Mouse (Mus musculus): ENCODE measurements around the gene Etfrf1.

DNA sequence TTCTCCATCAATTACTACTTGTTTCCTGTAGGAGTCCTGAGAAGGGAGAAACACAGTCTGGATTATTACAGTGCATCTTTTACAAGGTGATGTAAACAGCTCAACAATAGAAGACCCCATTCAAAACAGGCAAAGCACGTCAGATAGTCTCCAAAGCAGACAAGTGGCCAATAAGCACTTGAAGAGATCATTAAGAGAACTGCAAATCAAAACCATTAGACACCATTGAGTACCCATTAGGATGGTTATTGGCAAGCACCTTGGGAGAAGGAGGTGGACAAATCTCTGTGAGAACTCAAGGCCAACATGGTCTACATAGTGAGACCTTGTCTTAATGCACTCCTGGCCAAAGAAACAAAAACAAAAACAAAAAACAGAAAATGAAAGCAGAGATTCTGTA, 23.5 kb downstream of the Etfrf1 start:
- TF ChIP-seq GATA1 (IDR thresholded peaks at IDR 0.05; ENCODE audit: low read length) (no peak), TAL1 (IDR thresholded peaks at IDR 0.05; ENCODE audit: low read length) (no peak)

All from erythroblast, embryonic 14.5 days (primary cell).